Mouse (Mus musculus) heart, postnatal 0 days (tissue): ENCODE data around the gene Tmprss7.

Experiments
- CTCF ChIP-seq: IDR thresholded peaks from 2 replicates; pipeline ENCODE4 v1.5.1; 2016; ENCODE audit warnings: antibody characterized with exemption, control low read depth, low read depth
- EP300 ChIP-seq: IDR thresholded peaks from 2 replicates; pipeline ENCODE4 v1.6.1; 2016; ENCODE audit warnings: antibody characterized with exemption, low read depth

GRCm38 (mm10) chr16:45724742-45725102, 31.3 kb upstream of the Tmprss7 start:
- no peak for TF ChIP-seq EP300
- no peak for TF ChIP-seq CTCF
